Mouse (Mus musculus): ENCODE results near the gene Zdhhc18.

Zdhhc18 gene

DNA sequence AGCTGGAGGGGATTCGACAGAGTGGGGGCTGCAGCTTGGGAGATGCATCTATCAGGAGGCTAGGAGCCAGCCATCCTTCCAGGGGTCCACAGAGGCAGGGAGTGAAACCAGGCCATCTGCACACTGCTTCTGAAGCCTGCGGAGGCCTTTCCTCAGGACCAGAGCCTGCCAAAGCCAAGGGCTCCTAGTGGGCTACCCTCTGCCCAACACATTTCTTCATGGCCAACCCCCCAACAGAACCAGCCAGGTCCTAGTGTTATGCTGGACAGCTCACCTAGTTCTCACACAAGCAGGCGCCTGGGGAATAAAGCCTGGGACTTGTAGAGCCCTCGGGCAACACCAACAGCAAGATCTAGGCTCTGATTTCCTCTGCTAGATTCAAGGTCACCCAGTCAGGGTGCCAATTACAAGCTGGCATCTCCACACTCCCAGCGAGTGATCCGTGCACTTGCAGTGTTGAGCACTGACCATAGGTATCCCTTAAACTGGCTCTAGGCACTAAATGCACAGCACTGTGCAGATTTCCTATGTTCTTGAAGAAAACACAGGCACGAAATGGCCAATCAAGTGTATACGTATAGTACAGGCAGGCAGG, 19.5 kb downstream of the Zdhhc18 start:
- no peak for DNase-seq (ENCODE audit: low spot score)

DNA sequence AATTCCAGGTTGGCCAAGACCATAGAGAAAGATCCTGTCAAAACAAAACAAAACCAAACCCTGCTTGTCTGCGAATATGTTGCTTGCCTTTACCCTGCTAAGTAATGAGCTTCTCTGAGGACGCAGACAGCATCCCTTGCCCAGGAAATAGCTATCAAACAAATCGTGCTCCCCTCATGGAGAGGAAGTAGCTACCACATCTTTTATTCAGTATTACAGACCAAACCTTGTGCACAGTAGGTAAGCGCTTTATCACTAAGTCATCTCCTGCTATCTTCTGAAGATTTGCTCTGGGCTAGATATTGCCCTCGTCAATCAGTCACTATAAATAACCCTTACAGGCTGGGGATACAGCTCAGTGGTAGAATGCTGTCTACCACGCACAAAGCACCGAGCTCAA, 20.8 kb downstream of the Zdhhc18 start:
- no peak for DNase-seq (ENCODE audit: low spot score)

DNA sequence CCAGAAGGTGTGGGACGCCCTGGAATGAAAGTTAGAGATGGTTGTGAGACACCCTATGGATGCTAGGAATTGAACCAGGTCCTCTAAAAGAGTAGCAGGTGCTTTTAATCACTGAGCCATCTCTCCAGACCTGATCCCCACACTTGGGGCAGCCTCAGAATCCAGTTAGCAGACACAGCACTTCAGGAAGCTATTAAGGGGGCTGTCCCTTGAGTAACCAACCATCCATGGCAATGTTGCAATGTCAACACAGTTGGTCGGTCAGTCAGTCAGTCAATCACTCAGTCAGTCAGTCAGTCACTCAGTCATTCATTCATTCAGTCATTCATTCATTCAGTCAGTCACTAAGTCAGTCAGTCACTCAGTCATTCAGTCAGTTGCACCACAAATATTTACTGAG, 21.4 kb downstream of the Zdhhc18 start:
- no peak for DNase-seq (ENCODE audit: low spot score)

DNA sequence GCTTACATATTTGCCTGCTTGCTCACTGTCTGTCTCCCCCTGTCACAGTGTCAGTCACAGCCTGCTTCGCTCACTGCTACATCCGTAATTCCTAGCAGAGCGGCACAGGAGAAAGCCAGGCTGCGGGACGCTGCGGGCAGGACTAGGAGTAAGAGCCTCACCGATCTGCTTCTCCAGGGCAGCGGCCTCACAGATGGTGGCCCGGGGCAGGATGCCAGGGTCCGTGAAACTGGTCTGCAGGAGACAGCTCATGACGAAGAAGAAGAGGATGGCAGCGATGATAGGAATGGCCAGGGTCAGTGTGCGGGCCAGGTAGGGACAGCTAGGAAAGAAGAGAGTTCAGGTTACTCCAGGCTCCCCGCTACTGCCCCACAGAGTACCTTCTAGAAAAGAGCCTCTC, 22.9 kb downstream of the Zdhhc18 start:
- no peak for DNase-seq (ENCODE audit: low spot score)

DNA sequence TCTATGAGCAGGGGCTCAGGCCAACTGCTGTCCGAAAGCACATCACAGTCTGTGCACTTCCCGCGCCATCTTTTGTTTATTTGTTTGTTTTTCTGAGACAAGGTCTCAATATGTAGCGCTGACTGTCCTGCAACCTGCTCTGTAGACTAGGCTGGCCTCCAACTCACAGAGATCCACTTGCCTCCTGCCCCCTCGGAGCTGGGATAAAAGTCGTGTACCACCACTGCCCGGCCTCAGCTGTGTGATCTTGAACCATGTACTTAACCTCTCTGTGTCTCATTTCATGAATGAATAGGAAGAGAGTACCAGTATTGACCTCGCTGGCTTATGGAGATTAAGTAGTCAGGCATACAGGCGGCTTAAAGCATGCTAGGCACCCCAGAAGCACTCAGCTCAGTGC, 23.3 kb downstream of the Zdhhc18 start:
- no peak for DNase-seq (ENCODE audit: low spot score)

DNA sequence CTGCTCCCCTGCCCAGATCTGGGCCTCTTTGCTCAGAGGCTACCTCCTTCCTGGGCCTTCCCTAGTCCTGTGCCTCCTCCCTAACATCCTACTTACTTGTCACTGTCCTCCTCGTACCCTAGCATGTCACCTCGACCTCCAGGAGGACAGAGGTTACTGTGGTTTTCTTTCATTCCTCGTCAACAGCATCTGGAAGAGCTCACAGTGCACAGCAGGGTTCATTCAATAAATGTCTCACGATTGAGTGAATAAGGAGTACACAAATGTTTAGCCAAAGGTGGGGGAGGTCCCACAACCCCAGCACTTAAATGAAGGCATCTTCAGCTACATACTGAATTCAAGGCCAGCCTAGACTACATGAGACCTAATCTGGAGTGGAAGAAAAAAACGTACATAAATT, 23.7 kb downstream of the Zdhhc18 start:
- no peak for DNase-seq (ENCODE audit: low spot score)

DNA sequence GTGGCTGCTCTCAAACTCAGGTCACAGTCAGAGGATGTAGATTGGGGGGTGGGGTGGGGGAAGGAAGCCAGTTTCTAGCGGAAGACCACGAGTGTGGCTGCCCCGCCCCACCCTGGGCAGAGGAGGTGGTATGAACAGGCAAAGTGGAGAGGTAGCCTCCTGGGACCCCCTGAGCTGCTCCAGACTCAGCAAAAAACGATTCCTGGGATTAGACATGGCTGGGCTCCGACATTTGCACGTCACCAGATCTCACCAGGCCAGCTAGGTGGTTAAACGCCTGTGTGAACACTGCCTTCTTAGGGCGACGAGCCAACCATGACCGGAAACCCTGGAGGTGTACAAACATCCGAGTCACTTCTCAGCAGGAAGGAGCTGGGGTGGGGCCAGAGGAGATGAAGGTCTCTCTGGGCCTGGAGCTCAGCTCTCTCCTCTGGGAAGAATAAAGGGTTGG, 24.3 kb downstream of the Zdhhc18 start:
- DNase-seq (ENCODE audit: low spot score) = no peak

DNA sequence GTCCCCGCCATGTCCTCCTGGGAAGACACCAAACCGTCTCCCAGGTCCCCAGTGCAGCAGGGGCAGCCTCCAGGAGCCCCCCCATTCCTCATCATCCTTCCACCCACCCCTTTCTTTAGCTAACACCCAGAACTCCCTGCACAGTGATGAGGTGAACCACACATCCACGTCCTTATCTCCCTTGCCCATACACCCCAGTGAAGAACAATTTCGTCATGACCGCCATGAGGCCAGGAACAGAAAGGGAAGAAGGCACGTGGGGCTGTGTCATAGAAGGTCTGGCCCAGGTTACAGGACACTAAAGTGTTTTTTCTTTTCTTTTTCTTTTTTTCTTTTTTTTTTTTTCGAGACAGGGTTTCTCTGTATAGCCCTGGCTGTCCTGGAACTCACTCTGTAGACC, 25.1 kb downstream of the Zdhhc18 start:
- DNase-seq (ENCODE audit: low spot score) = no peak

DNA sequence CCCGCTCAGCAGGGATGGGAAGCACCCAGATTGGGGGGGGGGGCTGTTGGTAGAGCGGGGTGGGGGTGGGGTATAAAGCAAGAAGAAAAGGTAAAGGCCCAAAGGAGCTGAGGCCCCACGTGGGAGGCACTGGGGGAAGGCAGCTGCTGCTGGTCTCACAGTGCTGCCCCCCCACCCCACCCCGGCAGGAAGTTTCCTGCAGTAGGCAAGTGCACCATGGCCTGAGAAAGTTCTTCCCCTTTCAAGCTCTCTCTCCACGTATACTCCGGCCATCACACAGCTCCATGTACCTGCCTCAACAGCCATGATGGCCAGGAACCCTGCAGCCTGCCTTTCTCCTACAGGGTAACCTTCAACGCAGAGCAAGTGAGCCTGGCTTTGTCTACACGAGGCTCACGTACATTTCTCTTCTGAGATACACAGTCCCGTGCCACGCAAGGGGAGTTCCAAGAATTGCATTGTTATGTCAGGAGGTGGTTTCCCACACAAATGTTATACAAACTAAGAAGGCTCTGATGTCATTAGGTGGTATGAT, 27.7 kb downstream of the Zdhhc18 start:
- DNase-seq (ENCODE audit: low spot score) = no peak

DNA sequence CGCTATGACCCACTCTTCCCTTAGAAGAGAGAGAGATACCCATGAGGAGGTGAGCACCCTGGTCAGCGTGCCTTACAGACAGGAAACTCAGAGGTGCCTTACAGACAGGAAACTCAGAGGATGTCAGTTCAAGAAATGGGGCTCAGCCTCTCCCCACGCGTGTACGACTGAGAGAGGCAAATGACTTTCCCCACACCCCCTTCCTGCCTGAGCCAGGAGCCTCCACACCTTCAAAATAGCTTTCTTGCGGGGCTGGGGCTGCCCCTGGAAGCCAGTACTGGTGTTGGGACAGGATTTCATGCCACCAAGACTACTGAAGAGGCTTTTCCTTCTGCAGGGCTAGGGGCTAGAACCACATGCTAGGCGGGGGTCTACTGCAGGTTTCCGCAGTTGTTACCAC, 29.3 kb downstream of the Zdhhc18 start:
- DNase-seq (ENCODE audit: low spot score) = no peak

DNA sequence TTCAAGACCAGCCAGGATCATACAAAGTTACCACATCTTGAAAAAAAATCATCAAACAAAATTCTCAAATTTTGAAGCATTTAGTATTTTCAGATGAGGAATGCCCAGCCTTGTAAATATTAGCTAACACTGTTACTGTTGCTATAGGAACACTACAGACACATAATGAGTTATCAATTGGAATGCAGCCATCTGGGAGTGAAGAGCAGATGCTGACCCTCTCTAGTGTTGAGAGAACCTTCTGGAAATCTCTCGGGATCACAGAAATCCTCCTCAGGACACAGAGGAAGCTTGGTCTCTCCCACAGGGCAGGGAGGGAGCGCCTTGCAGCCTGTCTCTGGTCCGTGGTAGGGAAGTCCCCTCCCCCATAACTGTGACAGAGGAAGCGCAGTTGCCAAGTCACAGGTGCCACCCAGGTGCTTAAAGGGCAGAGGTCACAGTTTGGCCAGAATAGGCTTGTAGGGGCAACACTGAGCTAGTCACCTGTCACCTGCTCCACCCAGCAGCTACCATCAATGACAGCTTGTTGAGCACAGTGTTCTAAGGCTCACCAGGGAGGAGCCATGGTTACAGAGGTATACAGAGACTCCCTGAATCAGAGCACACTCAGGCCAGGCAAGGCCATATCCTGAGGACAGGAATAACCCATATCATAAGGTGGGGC, 30.3 kb downstream of the Zdhhc18 start:
- no peak for DNase-seq (ENCODE audit: low spot score)

DNA sequence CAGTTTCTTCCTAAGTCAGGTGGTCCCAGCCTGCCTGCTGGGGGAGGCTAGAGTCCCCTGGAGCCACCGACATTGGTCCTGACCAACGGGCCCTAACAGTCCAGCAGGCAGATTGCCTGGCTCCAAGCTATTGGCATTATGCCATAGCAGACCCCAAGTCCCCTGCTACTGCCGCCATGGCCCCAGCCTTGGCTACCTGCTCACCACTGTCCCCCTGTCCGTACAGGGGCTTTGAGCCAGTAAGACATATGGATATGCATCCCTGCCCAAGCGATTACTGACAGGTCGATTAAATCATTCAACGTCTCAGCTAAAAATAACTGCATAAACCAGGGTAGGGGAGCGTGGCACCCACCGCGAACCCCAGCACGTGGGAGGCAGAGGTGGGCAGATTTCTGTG, 32.0 kb downstream of the Zdhhc18 start:
- DNase-seq (ENCODE audit: low spot score) = no peak

DNA sequence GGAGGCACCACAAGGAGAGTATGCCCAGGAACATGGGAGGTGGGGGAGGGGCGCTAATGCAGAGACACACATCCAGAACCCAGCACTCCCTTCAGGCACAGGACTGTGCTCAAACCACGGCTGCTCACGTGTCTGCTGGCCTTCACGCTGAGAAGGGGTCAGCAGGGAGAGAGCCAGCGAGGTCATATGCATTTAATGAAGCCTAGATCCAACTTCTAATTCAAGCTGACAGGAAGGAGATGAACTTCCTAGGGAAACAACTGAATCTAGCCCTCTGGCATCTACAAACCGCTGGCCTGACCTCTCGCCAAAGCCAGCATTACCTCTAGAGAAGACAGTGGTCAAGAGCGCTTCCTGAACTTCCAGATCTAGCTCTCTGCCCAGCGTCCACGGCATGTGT, 34.5 kb downstream of the Zdhhc18 start:
- no peak for DNase-seq (ENCODE audit: low spot score)

DNA sequence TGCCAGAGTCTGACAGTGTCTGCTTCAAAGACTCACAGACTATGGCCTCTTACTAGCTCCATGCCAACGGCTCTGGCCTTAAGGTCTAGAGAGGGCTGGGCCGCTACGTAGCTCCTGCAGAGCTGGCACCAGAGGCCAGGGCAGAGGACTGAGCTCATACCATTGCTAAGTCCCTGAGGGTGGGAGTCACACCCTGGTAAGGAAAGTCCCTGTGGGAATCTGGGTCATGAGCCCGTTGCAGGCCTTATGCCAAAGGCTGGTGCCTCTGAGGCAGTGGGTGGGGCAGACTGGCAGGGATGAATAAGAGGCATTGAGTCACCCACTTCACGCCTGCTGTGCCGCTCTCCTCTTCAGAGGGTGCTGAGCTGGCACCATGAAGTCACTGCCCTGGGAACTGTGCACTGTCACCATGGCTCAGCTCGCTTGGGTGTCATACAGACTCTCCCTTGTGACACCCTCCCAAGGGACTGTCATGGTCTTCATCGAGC, 35.6 kb downstream of the Zdhhc18 start:
- no peak for DNase-seq (ENCODE audit: low spot score)

DNA sequence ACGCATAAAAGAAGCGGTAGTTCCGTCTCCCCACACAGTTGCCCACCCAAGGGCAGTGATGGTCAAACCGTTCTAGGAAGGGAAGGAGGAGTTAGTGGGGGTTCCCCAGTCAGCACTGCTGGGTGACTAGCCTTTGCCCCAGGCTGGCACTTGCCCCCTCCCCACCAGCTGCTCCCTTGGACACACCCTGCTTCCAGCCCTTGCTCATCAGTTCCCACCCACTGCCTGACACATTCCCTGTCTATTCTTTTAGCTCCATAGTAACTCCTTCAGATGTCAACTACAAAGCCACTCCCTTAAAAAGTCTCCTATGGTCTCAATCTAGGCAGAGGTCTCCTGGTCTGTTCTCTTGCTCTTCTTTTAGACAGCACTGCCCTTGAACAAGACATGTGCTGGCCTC, 36.1 kb downstream of the Zdhhc18 start:
- DNase-seq (ENCODE audit: low spot score) = no peak

DNA sequence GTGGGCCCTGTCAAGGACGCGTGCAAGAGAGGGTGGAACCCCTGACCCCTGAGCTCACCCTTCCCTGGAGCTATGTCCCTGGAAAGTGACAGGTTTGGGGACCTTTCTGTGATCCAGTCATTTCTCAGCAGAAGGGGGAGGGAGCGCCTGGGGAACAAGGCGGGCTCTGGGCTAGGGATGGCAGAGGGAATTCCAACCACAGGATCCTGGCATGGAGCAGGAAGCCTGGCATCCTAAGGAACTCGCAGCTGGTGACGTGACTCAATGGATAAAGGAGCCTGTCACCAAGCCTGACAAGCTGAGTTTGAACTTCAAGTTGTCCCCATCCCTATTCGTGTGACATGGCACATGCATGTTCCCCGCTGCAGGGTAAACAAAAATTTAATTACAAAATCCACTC, 36.9 kb downstream of the Zdhhc18 start:
- no peak for DNase-seq (ENCODE audit: low spot score)

DNA sequence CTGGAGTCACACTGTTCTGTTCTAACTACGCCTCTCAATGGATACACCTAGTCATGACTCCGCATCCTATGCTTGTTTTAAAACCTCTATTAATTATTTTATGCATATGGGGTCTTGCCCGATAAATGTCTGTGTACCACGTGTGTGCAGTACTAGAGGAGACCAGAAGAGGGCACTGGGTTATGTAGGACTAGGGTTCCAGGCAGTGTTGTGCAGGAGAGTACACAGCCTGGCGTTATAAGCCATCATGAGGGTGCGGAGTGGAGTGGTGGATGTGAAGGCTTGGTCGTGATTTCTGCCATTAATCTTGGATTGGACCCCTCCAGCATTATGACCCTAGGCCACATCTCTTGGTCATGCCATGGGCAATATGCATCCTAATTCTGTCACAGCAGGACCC, 37.5 kb downstream of the Zdhhc18 start:
- DNase-seq (ENCODE audit: low spot score) = no peak

DNA sequence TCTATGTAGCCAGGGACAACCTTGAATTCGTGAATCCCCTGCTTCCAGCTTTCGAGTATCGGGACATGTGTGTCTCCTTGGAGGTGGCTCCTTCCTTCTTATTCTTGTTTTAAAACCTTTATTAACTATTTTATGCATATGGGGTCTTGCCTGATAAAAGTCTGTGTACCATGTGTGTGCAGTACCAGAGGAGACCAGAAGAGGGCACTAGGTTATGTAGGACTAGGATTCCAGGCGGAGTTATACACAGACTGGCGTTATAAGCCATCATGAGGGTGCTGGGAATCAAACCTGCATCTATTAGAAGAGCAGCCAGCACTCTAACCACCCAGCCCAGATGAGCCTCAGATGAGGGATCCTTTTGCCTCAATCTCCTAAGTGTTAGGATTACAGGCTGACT, 38.1 kb downstream of the Zdhhc18 start:
- no peak for DNase-seq (ENCODE audit: low spot score)

DNA sequence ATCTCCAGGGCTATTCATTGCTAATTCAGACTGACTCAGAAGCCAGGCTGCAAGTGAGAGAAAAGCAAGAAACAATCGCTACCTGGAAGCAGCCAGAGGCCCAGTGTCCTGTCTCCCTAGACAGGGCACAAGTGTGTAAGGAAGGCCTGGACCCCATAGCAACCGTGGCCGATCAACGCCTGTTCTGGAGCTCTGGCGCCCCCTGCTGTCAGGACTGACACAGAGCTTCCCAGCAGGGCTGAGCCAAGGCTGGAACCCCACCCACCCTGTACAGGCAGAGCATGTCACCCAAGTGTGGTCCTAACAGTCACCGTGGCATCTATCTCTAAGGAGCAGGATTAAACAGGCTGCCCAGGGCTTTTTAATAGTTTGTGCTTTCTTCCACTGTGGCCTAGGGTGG, 40.2 kb downstream of the Zdhhc18 start:
- peak; percentile 87 for DNase-seq (ENCODE audit: low spot score)

DNA sequence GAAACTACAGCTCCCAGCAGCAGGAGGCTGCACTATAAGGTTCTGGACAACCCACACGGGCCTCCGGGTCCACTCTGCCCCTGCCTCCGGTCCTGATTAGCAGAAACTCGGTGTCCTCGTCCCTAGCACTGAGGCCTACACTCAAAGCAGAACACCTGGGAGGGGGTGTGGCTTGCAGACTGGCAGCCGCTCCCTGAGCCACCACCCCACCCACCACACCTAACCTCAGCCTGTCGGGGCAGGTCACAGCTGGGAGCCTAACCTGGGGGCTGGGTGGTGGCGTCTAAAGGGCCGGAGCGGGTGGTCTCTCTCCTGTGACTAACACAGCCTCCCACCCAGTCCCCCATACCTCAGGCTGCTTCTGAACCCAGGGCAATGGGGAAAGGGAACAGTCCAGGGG, 42.7 kb downstream of the Zdhhc18 start:
- no peak for DNase-seq (ENCODE audit: low spot score)

DNA sequence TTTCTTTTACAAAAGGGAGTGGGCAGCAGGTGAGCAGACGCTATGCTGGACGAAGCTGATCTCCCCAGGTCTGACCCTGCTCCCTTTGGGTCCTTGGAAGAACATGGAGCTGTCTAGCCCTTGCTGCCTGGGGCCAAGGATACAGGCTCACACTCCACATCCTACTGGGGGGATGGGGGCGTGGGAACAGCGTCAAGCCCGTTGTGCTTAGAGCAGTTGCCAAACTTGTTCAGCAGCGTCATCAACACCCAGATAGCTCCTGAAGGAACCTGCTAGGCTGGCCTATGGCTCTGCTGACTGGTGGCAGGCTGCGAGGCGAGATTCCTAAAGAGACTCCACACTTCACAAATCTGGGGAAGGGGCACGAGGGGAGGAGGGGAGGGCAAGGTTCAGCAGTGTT, 44.6 kb downstream of the Zdhhc18 start:
- DNase-seq (ENCODE audit: low spot score) = no peak

DNA sequence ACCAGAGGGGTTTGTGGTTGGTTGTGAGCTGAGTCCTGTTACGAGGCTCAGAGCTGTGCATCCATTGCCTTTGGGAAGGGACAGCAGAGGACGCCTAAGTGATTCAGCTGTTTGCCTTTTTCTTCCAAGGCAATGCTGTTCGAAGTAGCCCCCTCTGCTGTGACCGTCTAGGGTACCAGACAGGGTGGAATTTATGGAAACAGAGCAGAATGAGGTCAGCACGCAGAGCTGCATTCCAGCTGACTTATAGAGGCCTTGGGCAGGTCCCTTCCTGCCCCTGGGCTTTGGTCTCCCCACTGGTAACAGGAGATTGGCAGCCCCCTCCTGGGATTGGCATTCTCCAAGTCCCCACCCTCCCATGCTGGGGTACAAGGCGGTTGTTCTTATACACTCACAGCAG, 45.1 kb downstream of the Zdhhc18 start:
- DNase-seq (ENCODE audit: low spot score) = no peak

DNA sequence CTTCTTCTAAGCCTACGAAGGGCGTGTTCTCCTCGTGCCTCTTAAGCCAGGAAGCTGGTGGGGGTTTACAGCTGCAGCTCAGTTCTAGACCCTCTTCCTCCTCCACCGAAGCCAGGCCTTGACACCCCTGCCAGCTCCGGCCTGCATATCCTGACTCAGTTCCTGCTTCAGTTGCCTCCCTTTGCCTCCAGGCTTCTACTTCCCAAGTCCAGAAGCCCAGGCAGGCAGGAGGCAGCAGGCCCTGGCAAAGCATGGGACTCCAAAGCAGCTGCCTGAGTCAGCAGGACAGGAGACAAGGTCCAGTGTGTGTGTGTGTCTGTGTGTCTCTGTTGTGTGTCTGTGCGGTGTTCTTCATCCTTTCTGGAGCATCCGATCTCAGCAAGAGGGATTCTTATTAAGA, 45.8 kb downstream of the Zdhhc18 start:
- no peak for DNase-seq (ENCODE audit: low spot score)

DNA sequence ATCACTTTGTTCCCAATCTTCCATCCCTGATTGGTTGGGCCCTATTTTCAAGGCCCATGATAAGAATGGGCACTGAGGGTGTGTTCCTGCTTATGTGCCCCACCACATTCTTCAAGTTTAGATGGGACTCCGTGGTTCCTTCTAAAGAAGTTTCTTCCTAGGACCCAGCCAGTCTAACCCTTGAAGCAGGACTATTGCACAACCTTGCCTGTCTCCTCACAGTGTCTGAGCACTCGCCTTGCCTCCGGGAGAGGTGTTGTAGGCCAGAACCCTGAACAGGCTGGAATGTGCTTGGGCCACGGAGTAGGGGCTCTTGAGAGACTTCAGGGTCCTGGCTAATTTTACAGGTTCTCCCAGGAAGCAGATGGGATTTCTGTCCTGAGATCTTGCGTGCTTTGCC, 46.9 kb downstream of the Zdhhc18 start:
- no peak for DNase-seq (ENCODE audit: low spot score)

All from embryo, embryonic 10.5 days (tissue).